Mouse (Mus musculus): ENCODE data around the gene Csn1s1. TPM values are rescaled to one million over a fixed set of nuclear protein-coding genes. Genes with fewer than 3 reads are reported as not detected.

Csn1s1 gene
- not detected in 2 replicates for polyA plus RNA-seq (2012; rRNA removed)

DNA sequence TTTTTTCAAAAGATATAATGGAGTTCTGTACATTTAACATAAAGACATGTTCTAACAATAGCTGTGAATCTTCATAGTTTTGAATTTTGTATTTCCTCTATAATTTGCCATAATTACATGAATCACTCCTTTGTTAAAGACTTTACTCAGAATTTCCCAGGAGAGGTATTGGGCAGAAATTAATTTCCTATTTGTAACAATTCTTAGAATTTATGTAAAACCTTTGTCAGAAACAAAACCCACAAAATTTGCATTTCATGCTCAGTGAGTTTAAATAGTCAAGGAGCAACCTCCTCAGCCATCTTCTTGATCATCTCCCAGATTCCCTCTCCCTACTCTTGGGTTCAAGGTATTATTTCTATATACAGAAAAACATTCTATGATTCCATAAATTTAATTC, at the start of gene Csn1s1:
Gene Csn1s1, plus strand, starts transcription at position 301 of the 400 bp plus-strand sequence.

DNA sequence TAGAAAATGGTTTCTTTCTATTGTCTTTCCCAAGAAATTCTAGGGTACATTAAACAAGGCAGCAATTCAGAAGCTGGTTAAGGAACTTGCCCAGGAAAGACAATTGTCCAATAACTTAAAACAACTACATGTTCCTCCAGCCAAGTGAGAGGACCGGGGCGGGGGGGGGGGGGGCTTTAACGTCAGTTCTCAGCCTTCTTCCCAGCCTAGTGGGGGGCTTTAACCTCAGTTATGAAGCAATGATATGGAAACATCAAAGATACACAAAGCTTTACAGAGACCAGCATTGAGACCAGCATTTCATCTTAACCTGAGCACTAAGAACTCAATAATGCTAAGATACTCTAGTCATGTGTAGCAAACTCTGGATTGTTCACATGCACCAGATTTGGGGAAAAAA, 33.5 kb downstream of the Csn1s1 start, which contains the start of gene Csn2:
Gene Csn2, minus strand, starts transcription at position 101 of the 400 bp plus-strand sequence.

Other genes starting within 250 kb of the Csn1s1 start
- gene Ugt2b38, start 242.0 kb upstream of the Csn1s1 start, polyA plus RNA-seq (2012; rRNA removed), result not detected in 2 replicates
- gene Ugt2a2, start 183.9 kb upstream of the Csn1s1 start, polyA plus RNA-seq (2012; rRNA removed), result not detected in 2 replicates
- gene Gm43638, start 179.4 kb upstream of the Csn1s1 start, polyA plus RNA-seq (2012; rRNA removed), result not detected in 2 replicates
- not detected in 2 replicates for gene Ugt2a1, start 175.3 kb upstream of the Csn1s1 start, polyA plus RNA-seq (2012; rRNA removed)
- gene Sult1b1, start 128.0 kb upstream of the Csn1s1 start, polyA plus RNA-seq (2012; rRNA removed), result 0.52 and 0.95 TPM in 2 replicates
- 0.15 and 0.25 TPM in 2 replicates for gene Sult1d1, start 97.2 kb upstream of the Csn1s1 start, polyA plus RNA-seq (2012; rRNA removed)
- not detected in 2 replicates for gene Sult1e1, start 74.6 kb upstream of the Csn1s1 start, polyA plus RNA-seq (2012; rRNA removed)
- not detected in 2 replicates for gene Csn2, start 33.4 kb downstream of the Csn1s1 start, polyA plus RNA-seq (2012; rRNA removed)
- not detected in 2 replicates for gene Csn1s2a, start 108.4 kb downstream of the Csn1s1 start, polyA plus RNA-seq (2012; rRNA removed)
- not detected in 2 replicates for gene Csn1s2b, start 141.9 kb downstream of the Csn1s1 start, polyA plus RNA-seq (2012; rRNA removed)
- gene Prr27, start 159.5 kb downstream of the Csn1s1 start, polyA plus RNA-seq (2012; rRNA removed), result not detected in 2 replicates
- not detected in 2 replicates for gene Odam, start 218.8 kb downstream of the Csn1s1 start, polyA plus RNA-seq (2012; rRNA removed)